Mouse (Mus musculus) E14TG2a.4 (cell line): ENCODE data around the gene Rap1a.

ENCODE experiments used
- CTCF ChIP-seq: conservative IDR thresholded peaks from 2 replicates; pipeline ENCODE4 v1.5.1; 2014; ENCODE audit warnings: low read length
- NANOG ChIP-seq: IDR thresholded peaks from 2 replicates; pipeline ENCODE4 v1.6.1; 2014; ENCODE audit warnings: borderline replicate concordance, low read length, mixed read lengths
- POU5F1 ChIP-seq: IDR thresholded peaks from 2 replicates; pipeline ENCODE4 v1.6.1; 2014; ENCODE audit warnings: low read length, borderline replicate concordance

DNA sequence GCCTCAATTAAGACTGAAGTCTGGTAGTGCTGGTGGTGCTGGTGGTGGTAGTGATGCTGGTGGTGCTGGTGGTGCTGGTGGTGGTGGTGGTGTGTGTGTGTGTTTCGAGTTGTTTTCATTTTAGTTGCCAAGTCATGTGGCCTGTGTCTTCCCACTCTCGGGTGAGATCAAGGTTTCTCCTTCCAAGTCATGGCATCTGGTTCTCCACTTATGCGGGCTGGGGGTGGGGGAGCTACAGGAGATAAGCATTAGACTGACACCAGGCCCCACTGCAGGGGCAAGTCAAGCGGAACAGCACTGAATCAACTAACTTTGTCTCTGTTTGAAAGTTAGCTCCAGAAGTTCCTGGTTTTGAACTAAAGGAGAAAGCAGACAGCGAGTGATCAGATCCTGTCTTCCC lies 23.0 kb upstream of the Rap1a start:
- TF ChIP-seq CTCF (no peak), NANOG (no peak), POU5F1 (no peak)
